Mouse (Mus musculus) liver, embryonic 11.5 days (tissue): ENCODE results near the gene Itgb8. TPM values are rescaled to one million over a fixed set of nuclear protein-coding genes. Genes with fewer than 3 reads are reported as not detected.

Source experiments
- ATAC-seq: fragments of 200-750 bp; cut with Nextera tagmentation; replicated peaks from 2 replicates; pipeline ENCODE4 v1.8.0; 2017; ENCODE audit warnings: moderate number of reproducible peaks, mild to moderate bottlenecking, moderate TSS enrichment, moderate library complexity; ENCODE audit not compliant: low FRiP score
- DNase-seq: peaks from one replicate; pipeline ENCODE4 v3.0.0-alpha.2; 2017; ENCODE audit warnings: low spot score
- H3K27ac ChIP-seq: fragments of 300-500 bp; sonication (generic); 2 replicates; pipeline ENCODE4 v1.5.1; 2014; ENCODE audit warnings: mild to moderate bottlenecking, low read depth, low read length, control low read depth
- H3K27me3 ChIP-seq: fragments of 300-500 bp; sonication (generic); replicated peaks from 2 replicates; pipeline ENCODE4 v1.6.1; 2014; ENCODE audit warnings: low read length, mixed read lengths; ENCODE audit not compliant: control insufficient read depth, insufficient read depth
- H3K36me3 ChIP-seq: fragments of 300-500 bp; sonication (generic); 2 replicates; pipeline ENCODE4 v1.6.1; 2014; ENCODE audit warnings: mild to moderate bottlenecking, low read length, moderate library complexity, mixed read lengths; ENCODE audit not compliant: control insufficient read depth, insufficient read depth
- H3K4me1 ChIP-seq: fragments of 300-500 bp; sonication (generic); replicated peaks from 2 replicates; pipeline ENCODE4 v1.6.1; 2014; ENCODE audit warnings: low read length, mixed read lengths; ENCODE audit not compliant: control insufficient read depth, insufficient read depth
- H3K4me2 ChIP-seq: fragments of 300-500 bp; sonication (generic); 2 replicates; pipeline ENCODE4 v1.6.1; 2014; ENCODE audit warnings: mild to moderate bottlenecking, control low read depth, moderate library complexity
- H3K4me3 ChIP-seq: fragments of 300-500 bp; sonication (generic); 2 replicates; pipeline ENCODE4 v1.5.1; 2014; ENCODE audit warnings: low read depth, low read length, control low read depth
- H3K9ac ChIP-seq: fragments of 300-500 bp; sonication (generic); 2 replicates; pipeline ENCODE4 v1.6.1; 2014; ENCODE audit warnings: low read depth, low read length, control low read depth
- H3K9me3 ChIP-seq: fragments of 300-500 bp; sonication (generic); 2 replicates; pipeline ENCODE4 v1.6.1; 2016; ENCODE audit warnings: low read length, inconsistent platforms, mixed read lengths; ENCODE audit not compliant: control insufficient read depth
- WGBS: fragments of 180-500 bp; shearing (Covaris S2); extraction: QIAGEN DNeasy Blood & Tissue Kit; methylation state at CpG from one replicate; pipeline ENCODE4 v1.1.7; 2014; 5-methylcytosine and 5-hydroxymethylcytosine counted together
- polyA plus RNA-seq: library from polyadenylated mRNA; unstranded; fragments of >200 nt; fragmentation: Nextera tagmentation; extraction: Ambion mirVana; gene quantifications from 2 replicates; pipeline ENCODE4 v1.2.1, GENCODE M21; 2014

Itgb8 gene
- polyA plus RNA-seq, 1 experiment from 2014 or later, result 1.4 TPM

DNA sequence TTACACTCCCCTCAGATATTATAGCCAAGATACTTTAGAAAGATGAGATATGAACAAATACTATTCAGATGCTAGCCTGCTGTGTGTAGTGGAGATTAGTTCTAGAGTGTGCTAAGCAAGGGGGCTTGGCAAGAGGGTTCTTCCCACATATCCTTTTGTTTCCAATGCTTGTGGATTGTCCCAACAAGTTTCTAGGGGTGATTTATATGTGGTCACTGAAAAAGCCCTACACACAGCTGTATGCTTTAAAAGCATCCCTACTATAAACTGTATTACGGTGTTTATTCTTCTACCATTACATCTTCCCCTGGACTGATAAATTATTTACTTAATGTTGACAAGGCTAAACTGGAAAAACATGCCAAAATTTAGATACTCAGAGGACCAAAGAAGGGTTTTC is 92.6 kb downstream of the Itgb8 start:
- Histone ChIP-seq H3K27me3 (no peaks in the 10 kb centered on the region), H3K36me3 (no peaks in the 10 kb centered on the region), H3K27ac (no peak overlapping the region), H3K4me1 (no peaks in the 10 kb centered on the region), H3K9me3 (no peaks in the 10 kb centered on the region), H3K4me3 (no peak overlapping the region), H3K9ac (no peak overlapping the region), H3K4me2 (no peak overlapping the region)
- ATAC-seq (no peak), DNase-seq (no peak)
- 85% methylated on average over 1 of the region's 1 CpGs for WGBS

- no peak for DNase-seq
- no peak for ATAC-seq
- H3K27me3 ChIP-seq, result no peaks in the 10 kb centered on the region
- no peaks in the 10 kb centered on the region for H3K4me1 ChIP-seq
- no peak overlapping the region for H3K9ac ChIP-seq
- H3K9me3 ChIP-seq, result no peaks in the 10 kb centered on the region
- H3K27ac ChIP-seq, result no peak overlapping the region
- no peak overlapping the region for H3K4me2 ChIP-seq
- no peak overlapping the region for H3K4me3 ChIP-seq
- H3K36me3 ChIP-seq, result no peaks in the 10 kb centered on the region
- 63% methylated on average over 1 of the region's 1 CpGs for WGBS
Observed at GRCm38 (mm10) chr12:119137946-119138345, 100.7 kb downstream of the Itgb8 start.

DNA sequence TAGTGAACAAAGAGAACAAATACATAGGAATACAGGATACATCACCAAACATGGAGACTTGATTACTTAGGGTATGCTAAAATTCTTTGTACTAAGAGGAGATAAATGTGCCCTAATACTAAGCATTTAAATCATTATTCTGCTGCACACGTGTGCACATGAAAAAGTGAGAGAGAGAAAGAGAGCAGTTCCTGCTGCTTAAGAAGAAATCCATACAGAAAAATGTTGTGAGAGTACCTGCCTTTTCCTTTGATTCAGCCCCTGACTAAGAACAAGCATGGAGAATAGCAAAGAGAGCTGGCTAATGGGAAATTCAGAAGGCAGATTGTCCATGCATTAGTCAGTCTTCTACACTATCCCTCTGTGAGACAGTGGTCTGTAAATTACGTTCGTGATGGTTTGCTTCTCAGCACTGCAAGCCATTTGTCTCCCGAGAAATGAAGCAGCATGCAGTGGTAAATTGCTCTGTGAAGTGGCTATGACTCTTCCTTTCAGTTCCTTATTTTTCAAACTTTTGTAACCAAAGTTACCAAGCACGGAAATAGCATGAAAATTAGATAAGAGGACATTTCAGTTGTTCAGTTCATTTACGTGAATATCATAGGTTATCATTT is 125.0 kb downstream of the Itgb8 start:
- Histone ChIP-seq H3K9ac (no peak overlapping the region), H3K4me2 (no peak overlapping the region), H3K9me3 (no peaks in the 10 kb centered on the region), H3K4me3 (no peak overlapping the region), H3K36me3 (no peaks in the 10 kb centered on the region), H3K4me1 (no peaks in the 10 kb centered on the region), H3K27ac (no peak overlapping the region), H3K27me3 (no peaks in the 10 kb centered on the region)
- 49% methylated on average over 6 of the region's 6 CpGs for WGBS
- no peak for ATAC-seq
- DNase-seq, result no peak

DNA sequence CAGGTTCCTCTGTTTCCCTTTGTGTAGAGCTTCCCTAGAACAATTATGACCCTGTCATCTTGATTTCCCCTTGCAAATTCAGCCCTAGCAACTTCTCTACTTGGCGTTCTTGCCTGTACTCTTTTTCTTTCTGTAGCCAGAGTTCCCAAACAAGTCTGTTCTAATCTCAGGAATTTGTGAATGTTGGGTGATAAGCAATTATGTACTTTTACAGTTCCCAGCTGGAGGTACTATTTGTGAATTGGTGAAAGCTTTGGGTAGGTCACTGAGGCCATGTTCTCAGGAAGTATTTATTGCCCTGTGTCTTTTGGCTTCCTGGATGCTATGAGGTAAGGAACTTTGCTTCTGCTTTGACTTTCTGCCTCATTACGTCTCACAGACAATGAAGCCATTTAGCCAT is 128.5 kb downstream of the Itgb8 start:
- WGBS, result 39% methylated on average over 2 of the region's 2 CpGs
- DNase-seq (no peak), ATAC-seq (no peak)
- H3K4me1 ChIP-seq, result no peaks in the 10 kb centered on the region
- no peak overlapping the region for H3K4me3 ChIP-seq
- H3K27me3 ChIP-seq, result no peaks in the 10 kb centered on the region
- H3K27ac ChIP-seq, result no peak overlapping the region
- H3K9me3 ChIP-seq, result no peaks in the 10 kb centered on the region
- H3K4me2 ChIP-seq, result no peak overlapping the region
- H3K9ac ChIP-seq, result no peak overlapping the region
- no peaks in the 10 kb centered on the region for H3K36me3 ChIP-seq

Other genes starting within 250 kb of the Itgb8 start
- 0.06 and 0.10 TPM in 2 replicates for gene Macc1, start 75.5 kb upstream of the Itgb8 start, polyA plus RNA-seq